Mouse (Mus musculus): Measurements from ENCODE around the gene Grin2b. TPM values are rescaled to one million over a fixed set of nuclear protein-coding genes. Genes with fewer than 3 reads are reported as not detected.

Grin2b gene
- polyA plus RNA-seq (2012; rRNA removed), result not detected in 2 replicates

GRCm38 (mm10) chr6:136173191-136173896 is at the start of gene Grin2b:
Gene Grin2b (minus strand): TSS chr6:136173511.
- DNase-seq (ENCODE audit: low read depth, low spot score), result no peak
- WGBS, result 6% methylated on average over 26 of the region's 30 CpGs

- DNase-seq (ENCODE audit: low read depth, low spot score), result no peak
- WGBS, result 90% methylated on average over 3 of the region's 3 CpGs
Observed at GRCm38 (mm10) chr6:136221894-136222293, 48.6 kb upstream of the Grin2b start.

- no peak for DNase-seq (ENCODE audit: low read depth, low spot score)
- WGBS, result 80% methylated on average over 3 of the region's 3 CpGs
Observed at GRCm38 (mm10) chr6:136210442-136210841, 37.1 kb upstream of the Grin2b start.

- no peak for DNase-seq (ENCODE audit: low read depth, low spot score)
- WGBS, result 81% methylated on average over 2 of the region's 2 CpGs
Observed at GRCm38 (mm10) chr6:136199814-136200213, 26.5 kb upstream of the Grin2b start.

- WGBS, result 78% methylated on average over 5 of the region's 5 CpGs
Observed at GRCm38 (mm10) chr6:136194616-136195015, 21.3 kb upstream of the Grin2b start.

GRCm38 (mm10) chr6:136178066-136178465 is 4.8 kb upstream of the Grin2b start:
- WGBS, result 82% methylated on average over 8 of the region's 9 CpGs
- no peak for DNase-seq (ENCODE audit: low read depth, low spot score)

More at GRCm38 (mm10) chr6:136194616-136195015, 21.3 kb upstream of the Grin2b start:
- DNase-seq (ENCODE audit: low read depth, low spot score), result no peak

- 3% methylated on average over 15 of the region's 15 CpGs for WGBS
- no peak for DNase-seq (ENCODE audit: low read depth, low spot score)
Observed at GRCm38 (mm10) chr6:136172801-136173190, 515 bp downstream of the Grin2b start.

- 1% methylated on average over 43 of the region's 43 CpGs for WGBS
- no peak for DNase-seq (ENCODE audit: low read depth, low spot score)
Observed at GRCm38 (mm10) chr6:136172172-136172651, 1.1 kb downstream of the Grin2b start.

- DNase-seq (ENCODE audit: low read depth, low spot score), result no peak
- 55% methylated on average over 7 of the region's 7 CpGs for WGBS
Observed at GRCm38 (mm10) chr6:136171343-136171742, 2.0 kb downstream of the Grin2b start.

GRCm38 (mm10) chr6:136170381-136170780 is 2.9 kb downstream of the Grin2b start:
- 76% methylated on average over 5 of the region's 5 CpGs for WGBS
- no peak for DNase-seq (ENCODE audit: low read depth, low spot score)

- 68% methylated on average over 5 of the region's 5 CpGs for WGBS
- no peak for DNase-seq (ENCODE audit: low read depth, low spot score)
Observed at GRCm38 (mm10) chr6:136167361-136167760, 6.0 kb downstream of the Grin2b start.

GRCm38 (mm10) chr6:136165443-136166077 is 7.8 kb downstream of the Grin2b start:
- WGBS, result 63% methylated on average over 9 of the region's 9 CpGs

GRCm38 (mm10) chr6:136162090-136162489 is 11.2 kb downstream of the Grin2b start:
- DNase-seq (ENCODE audit: low read depth, low spot score), result no peak
- 80% methylated on average over 11 of the region's 11 CpGs for WGBS

More at GRCm38 (mm10) chr6:136165443-136166077, 7.8 kb downstream of the Grin2b start:
- no peak for DNase-seq (ENCODE audit: low read depth, low spot score)

GRCm38 (mm10) chr6:136153444-136153843 is 19.9 kb downstream of the Grin2b start:
- WGBS, result 44% methylated on average over 9 of the region's 9 CpGs
- DNase-seq (ENCODE audit: low read depth, low spot score), result no peak

GRCm38 (mm10) chr6:136150064-136150463 is 23.2 kb downstream of the Grin2b start:
- no peak for DNase-seq (ENCODE audit: low read depth, low spot score)
- WGBS, result 60% methylated on average over 6 of the region's 6 CpGs

GRCm38 (mm10) chr6:136139967-136140366 is 33.3 kb downstream of the Grin2b start:
- no peak for DNase-seq (ENCODE audit: low read depth, low spot score)
- WGBS, result 68% methylated on average over 6 of the region's 6 CpGs

- 20% methylated on average over 10 of the region's 10 CpGs for WGBS
Observed at GRCm38 (mm10) chr6:136130456-136130855, 42.9 kb downstream of the Grin2b start.

GRCm38 (mm10) chr6:136122593-136122992 is 50.7 kb downstream of the Grin2b start:
- WGBS, result 77% methylated on average over 3 of the region's 3 CpGs
- DNase-seq (ENCODE audit: low read depth, low spot score), result no peak

More at GRCm38 (mm10) chr6:136130456-136130855, 42.9 kb downstream of the Grin2b start:
- no peak for DNase-seq (ENCODE audit: low read depth, low spot score)

GRCm38 (mm10) chr6:136117390-136117789 is 55.9 kb downstream of the Grin2b start:
- WGBS, result 90% methylated on average over 3 of the region's 3 CpGs
- no peak for DNase-seq (ENCODE audit: low read depth, low spot score)

GRCm38 (mm10) chr6:136113639-136114410 is 59.5 kb downstream of the Grin2b start:
- DNase-seq (ENCODE audit: low read depth, low spot score), result no peak
- 56% methylated on average over 6 of the region's 6 CpGs for WGBS

Measured in large intestine, adult 2 months (tissue).